Mouse (Mus musculus): ENCODE results near the gene Secisbp2l.

- no peak for TF ChIP-seq CTCF (IDR thresholded peaks at IDR 0.05; ENCODE audit: low read depth)
- TF ChIP-seq EP300 (IDR thresholded peaks at IDR 0.05; ENCODE audit: low read depth) = no peak
Observed at GRCm38 (mm10) chr2:125701606-125702005, 81.1 kb downstream of the Secisbp2l start.
